Mouse (Mus musculus): ENCODE measurements around the gene Kctd8. TPM values are rescaled to one million over a fixed set of nuclear protein-coding genes. Genes with fewer than 3 reads are reported as not detected.
"Not testable (repeated sequence)": the region's sequence is repeated elsewhere in the genome, so short reads cannot be mapped to it uniquely, and the experiment has no call there.

Kctd8 gene
- not detected in 3 replicates for total RNA-seq (2017)

- no peak for ATAC-seq (replicated peaks; ENCODE audit: insufficient number of reproducible peaks, low FRiP score, low TSS enrichment, poor library complexity, severe bottlenecking)
Measured at GRCm38 (mm10) chr5:69340919-69341801, at the start of gene Kctd8. Gene Kctd8, minus strand, starts transcription at chr5:69341679.

GRCm38 (mm10) chr5:69379072-69379471 lies 37.6 kb upstream of the Kctd8 start:
- ATAC-seq (replicated peaks; ENCODE audit: insufficient number of reproducible peaks, low FRiP score, low TSS enrichment, poor library complexity, severe bottlenecking) = no peak

GRCm38 (mm10) chr5:69350596-69350995 lies 9.1 kb upstream of the Kctd8 start:
- ATAC-seq (replicated peaks; ENCODE audit: insufficient number of reproducible peaks, low FRiP score, low TSS enrichment, poor library complexity, severe bottlenecking) = no peak

- peak; percentile 17; the same call in 1 of the 2 replicates for ATAC-seq (replicated peaks; ENCODE audit: insufficient number of reproducible peaks, low FRiP score, low TSS enrichment, poor library complexity, severe bottlenecking)
Measured at GRCm38 (mm10) chr5:69340102-69340918, 1.2 kb downstream of the Kctd8 start.

GRCm38 (mm10) chr5:69339623-69339970 lies 1.9 kb downstream of the Kctd8 start:
- no peak for ATAC-seq (replicated peaks; ENCODE audit: insufficient number of reproducible peaks, low FRiP score, low TSS enrichment, poor library complexity, severe bottlenecking)

- no peak for ATAC-seq (replicated peaks; ENCODE audit: insufficient number of reproducible peaks, low FRiP score, low TSS enrichment, poor library complexity, severe bottlenecking)
Measured at GRCm38 (mm10) chr5:69338916-69339622, 2.4 kb downstream of the Kctd8 start.

GRCm38 (mm10) chr5:69327561-69327960 lies 13.9 kb downstream of the Kctd8 start:
- ATAC-seq (replicated peaks; ENCODE audit: insufficient number of reproducible peaks, low FRiP score, low TSS enrichment, poor library complexity, severe bottlenecking) = no peak

GRCm38 (mm10) chr5:69324566-69325230 lies 16.8 kb downstream of the Kctd8 start:
- ATAC-seq (replicated peaks; ENCODE audit: insufficient number of reproducible peaks, low FRiP score, low TSS enrichment, poor library complexity, severe bottlenecking) = no peak

GRCm38 (mm10) chr5:69312611-69313010 lies 28.9 kb downstream of the Kctd8 start:
- ATAC-seq (replicated peaks; ENCODE audit: insufficient number of reproducible peaks, low FRiP score, low TSS enrichment, poor library complexity, severe bottlenecking) = no peak

GRCm38 (mm10) chr5:69301665-69302064 lies 39.8 kb downstream of the Kctd8 start:
- no peak for ATAC-seq (replicated peaks; ENCODE audit: insufficient number of reproducible peaks, low FRiP score, low TSS enrichment, poor library complexity, severe bottlenecking)

GRCm38 (mm10) chr5:69292353-69292752 lies 49.1 kb downstream of the Kctd8 start:
- no peak for ATAC-seq (replicated peaks; ENCODE audit: insufficient number of reproducible peaks, low FRiP score, low TSS enrichment, poor library complexity, severe bottlenecking)

GRCm38 (mm10) chr5:69284359-69284758 lies 57.1 kb downstream of the Kctd8 start:
- ATAC-seq (replicated peaks; ENCODE audit: insufficient number of reproducible peaks, low FRiP score, low TSS enrichment, poor library complexity, severe bottlenecking) = no peak

- no peak for ATAC-seq (replicated peaks; ENCODE audit: insufficient number of reproducible peaks, low FRiP score, low TSS enrichment, poor library complexity, severe bottlenecking)
Measured at GRCm38 (mm10) chr5:69252366-69252765, 89.1 kb downstream of the Kctd8 start.

GRCm38 (mm10) chr5:69241931-69242330 lies 99.5 kb downstream of the Kctd8 start:
- ATAC-seq (replicated peaks; ENCODE audit: insufficient number of reproducible peaks, low FRiP score, low TSS enrichment, poor library complexity, severe bottlenecking) = no peak

GRCm38 (mm10) chr5:69233560-69233959 lies 107.9 kb downstream of the Kctd8 start:
- ATAC-seq (replicated peaks; ENCODE audit: insufficient number of reproducible peaks, low FRiP score, low TSS enrichment, poor library complexity, severe bottlenecking) = no peak

- ATAC-seq (replicated peaks; ENCODE audit: insufficient number of reproducible peaks, low FRiP score, low TSS enrichment, poor library complexity, severe bottlenecking) = not testable (repeated sequence)
Measured at GRCm38 (mm10) chr5:69231649-69232048, 109.8 kb downstream of the Kctd8 start.

- no peak for ATAC-seq (replicated peaks; ENCODE audit: insufficient number of reproducible peaks, low FRiP score, low TSS enrichment, poor library complexity, severe bottlenecking)
Measured at GRCm38 (mm10) chr5:69227147-69227546, 114.3 kb downstream of the Kctd8 start.

- ATAC-seq (replicated peaks; ENCODE audit: insufficient number of reproducible peaks, low FRiP score, low TSS enrichment, poor library complexity, severe bottlenecking) = no peak
Measured at GRCm38 (mm10) chr5:69222608-69223007, 118.9 kb downstream of the Kctd8 start.

GRCm38 (mm10) chr5:69215216-69215615 lies 126.3 kb downstream of the Kctd8 start:
- ATAC-seq (replicated peaks; ENCODE audit: insufficient number of reproducible peaks, low FRiP score, low TSS enrichment, poor library complexity, severe bottlenecking) = no peak
